Comparison of ENCODE assay signal across 12 mouse cellular contexts in genomic region chr5:31882297-31882696, GRCm38 (mm10).
A peak's percentile ranks its signal among the peaks of the same experiment; 100 is the strongest.
DNase-seq lines count a peak whose midpoint lies in the region; TF ChIP-seq lines count a peak whose summit lies in the region.
"Had no signal": no experiment of that assay in that cellular context is flagged by ENCODE, and none has a peak within 500 bp of the region (broad histone marks: within the 10 kb centered on the region; RNA-seq: fewer than 3 reads in every experiment).

No protein-coding gene starts in this region.

- peaks cover 5% of the 10 kb centered on the region for H3K4me1 ChIP-seq in olfactory bulb, adult 2 months (ENCODE audit: control insufficient read depth, insufficient read depth, low read length)
- H3K4me1 ChIP-seq: liver, embryonic 12.5 days; neural tube, embryonic 15.5 days had no signal

- no peak overlapping the region for H3K4me3 ChIP-seq in olfactory bulb, adult 2 months (ENCODE audit: insufficient read depth, low read depth, low read length)
- H3K4me3 ChIP-seq: embryonic facial prominence, embryonic 13.5 days; liver, embryonic 12.5 days; neural tube, embryonic 15.5 days had no signal

- intact Hi-C loops in left cerebral cortex, postnatal 4 days (cut with DNase I), result no loop called here

- 25% methylated on average over 3 of the region's 3 CpGs for WGBS in olfactory bulb, adult 2 months

- H3K27ac ChIP-seq in olfactory bulb, adult 2 months (ENCODE audit: insufficient read depth, low read depth, low read length), result peak overlapping the region; percentile 61; the same call in 1 of the 2 replicates
- H3K27ac ChIP-seq: embryonic facial prominence, embryonic 13.5 days; liver, embryonic 12.5 days; neural tube, embryonic 15.5 days had no signal

- peak; percentile 49 for DNase-seq in adrenal gland, adult 2 months
- DNase-seq in adrenal gland, adult 8-10 months, result no peak
- DNase-seq in left cerebral cortex, adult 11 months (ENCODE audit: low spot score), result peak; percentile 28
- no peak for DNase-seq in left cerebral cortex, postnatal 4 days
- peak; percentile 33 to 65 for DNase-seq in frontal cortex, postnatal 36 days (ENCODE audit: low spot score in 2 of 2)
- no peak for DNase-seq in spleen, adult 18-20 months
- no peak for DNase-seq in B cell, adult 2 months
- DNase-seq: cerebellum, adult 8-10 months had no signal

- no peak for TF ChIP-seq CTCF in olfactory bulb, adult 2 months (IDR thresholded peaks at IDR 0.05; ENCODE audit: insufficient read depth, low read depth, low read length)

- no peak for TF ChIP-seq POLR2A in olfactory bulb, adult 2 months (IDR thresholded peaks at IDR 0.05; ENCODE audit: insufficient read depth, low read depth, low read length)

Comparison
In these comparisons a context has a peak if more than half of its experiments do, and no peak if none do; other contexts are left out.
1. DNase-seq: peak in adrenal gland, adult 2 months (single experiment), left cerebral cortex, adult 11 months (single experiment) and frontal cortex, postnatal 36 days (2 of 2); none in adrenal gland, adult 8-10 months (single experiment), left cerebral cortex, postnatal 4 days (single experiment), spleen, adult 18-20 months (0 of 2) and B cell, adult 2 months (0 of 2).